Mouse (Mus musculus): ENCODE measurements around the gene Hoxb5. TPM values are rescaled to one million over a fixed set of nuclear protein-coding genes. Genes with fewer than 3 reads are reported as not detected.

Gene Hoxb5
- polyA plus RNA-seq, 1 experiment from 2014 or later = 46.1 TPM

DNA sequence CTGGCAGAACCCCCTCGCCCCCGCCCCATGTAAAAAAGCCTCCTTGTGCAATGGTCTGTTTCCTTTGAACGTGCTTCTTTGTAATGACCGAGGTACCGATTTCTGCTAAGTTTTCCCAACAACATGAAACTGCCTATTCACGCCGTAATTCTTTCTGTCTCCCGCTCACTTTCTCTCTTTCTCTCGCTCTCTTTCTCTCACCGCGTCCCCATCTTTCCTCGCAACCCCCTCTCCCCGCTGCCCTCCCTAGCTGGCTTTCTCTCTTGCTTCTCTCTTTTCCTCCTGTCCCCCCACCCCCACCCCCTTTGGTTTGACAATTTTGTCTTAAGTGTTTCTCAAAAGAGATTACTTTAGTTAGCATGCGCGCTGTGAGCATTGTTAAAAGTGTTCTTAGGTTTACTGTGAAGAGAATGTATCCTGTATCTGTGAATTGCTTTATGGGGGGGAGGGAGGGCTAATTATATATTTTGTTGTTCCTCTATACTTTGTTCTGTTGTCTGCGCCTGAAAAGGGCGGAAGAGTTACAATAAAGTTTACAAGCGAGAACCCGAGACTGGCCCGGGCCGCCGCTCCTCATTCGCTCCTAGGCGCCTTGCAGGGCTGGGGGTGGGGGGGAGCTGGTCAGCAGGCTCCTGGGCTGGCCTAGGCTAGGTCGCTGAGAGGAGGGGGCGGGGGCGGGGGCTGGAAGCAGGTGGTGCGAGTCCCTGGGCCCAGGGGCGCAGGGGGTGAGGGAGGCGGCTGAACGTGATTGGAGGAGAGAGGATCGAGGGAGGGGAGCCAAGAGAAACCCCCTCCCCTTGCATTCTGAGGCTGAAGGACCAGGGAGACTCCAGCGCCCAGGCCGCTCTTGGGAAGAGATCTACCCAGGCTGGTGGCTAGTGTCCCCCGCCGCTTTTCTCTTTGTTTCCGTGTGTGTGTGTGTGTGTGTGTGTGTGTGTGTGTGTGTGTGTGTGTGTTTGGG lies 18.1 kb upstream of the Hoxb5 start:
- H3K4me2 ChIP-seq = peak overlapping the region; percentile 67
- 2% methylated on average over 29 of the region's 37 CpGs for WGBS
- peak overlapping the region; percentile 41 for H3K4me3 ChIP-seq
- H3K9ac ChIP-seq = peak overlapping the region; percentile 58
- H3K27ac ChIP-seq = peak overlapping the region; percentile 84
- peak; percentile 37; the same call in 1 of the 2 replicates for ATAC-seq (ENCODE audit: borderline replicate concordance, extremely low read depth, low FRiP score, low TSS enrichment)
- H3K9me3 ChIP-seq = no peaks in the 10 kb centered on the region
- H3K27me3 ChIP-seq = peaks cover 93% of the 10 kb centered on the region
- no peaks in the 10 kb centered on the region for H3K36me3 ChIP-seq
- H3K4me1 ChIP-seq = peaks cover 22% of the 10 kb centered on the region

DNA sequence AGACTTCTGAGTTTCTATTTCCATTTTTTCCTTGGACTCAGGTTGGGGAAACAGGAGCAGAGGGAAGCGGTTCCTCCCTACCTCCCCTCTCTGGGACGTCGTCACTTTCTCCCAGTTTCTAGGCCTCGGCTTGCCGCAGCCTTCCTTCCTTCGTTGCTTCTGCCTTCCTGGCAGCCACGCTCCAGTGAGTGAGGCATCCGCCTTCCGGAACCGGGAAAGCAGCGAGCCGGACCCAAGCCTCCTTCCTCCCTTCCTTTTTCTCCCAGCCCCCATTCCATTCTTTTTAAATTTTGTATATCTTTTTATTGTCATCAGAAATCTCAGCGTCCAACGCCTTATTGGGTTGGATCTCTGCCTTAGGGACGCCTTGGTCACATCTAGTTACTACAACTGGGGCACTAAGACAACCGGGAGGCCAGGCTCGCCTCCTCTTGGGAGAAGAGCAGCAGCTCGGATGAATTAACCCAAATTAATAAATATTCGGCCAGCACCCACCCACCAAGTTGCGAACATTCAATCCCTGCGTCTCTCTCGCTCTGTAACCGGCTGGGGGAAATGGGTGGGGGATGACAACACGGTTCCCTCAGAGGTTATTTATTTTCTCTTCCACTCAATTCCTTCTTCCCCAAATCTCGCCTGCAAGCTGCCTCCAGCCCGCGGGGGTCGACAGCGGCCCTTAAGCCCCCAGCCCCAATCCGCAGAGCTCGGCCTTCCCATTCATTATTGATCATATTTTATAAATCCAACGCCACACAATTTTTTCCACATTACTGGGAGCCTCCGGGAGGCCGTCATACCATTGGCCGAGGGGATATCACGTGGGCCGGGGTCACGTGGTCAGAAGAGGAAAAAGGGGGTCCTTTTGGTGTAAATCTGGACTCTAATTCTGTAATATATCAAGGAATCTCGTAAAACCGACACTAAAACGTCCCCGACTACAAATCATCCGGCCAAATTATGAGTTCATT lies 17.1 kb upstream of the Hoxb5 start, which contains the start of gene Hoxb7:
Gene Hoxb7 (plus strand): TSS at position 853 of the 968 bp plus-strand sequence.
- peaks cover 22% of the 10 kb centered on the region for H3K4me1 ChIP-seq
- peak within 1 kb of the TSS; percentile 84 for H3K27ac ChIP-seq
- H3K27me3 ChIP-seq = peaks cover 93% of the 10 kb centered on the region
- peak within 1 kb of the TSS; percentile 41 for H3K4me3 ChIP-seq
- peak within 1 kb of the TSS; percentile 58 for H3K9ac ChIP-seq
- no peaks in the 10 kb centered on the region for H3K9me3 ChIP-seq
- H3K36me3 ChIP-seq = no peaks in the 10 kb centered on the region
- H3K4me2 ChIP-seq = peak within 1 kb of the TSS; percentile 67
- no peak for ATAC-seq (ENCODE audit: borderline replicate concordance, extremely low read depth, low FRiP score, low TSS enrichment)
- 1% methylated on average over 41 of the region's 43 CpGs for WGBS

DNA sequence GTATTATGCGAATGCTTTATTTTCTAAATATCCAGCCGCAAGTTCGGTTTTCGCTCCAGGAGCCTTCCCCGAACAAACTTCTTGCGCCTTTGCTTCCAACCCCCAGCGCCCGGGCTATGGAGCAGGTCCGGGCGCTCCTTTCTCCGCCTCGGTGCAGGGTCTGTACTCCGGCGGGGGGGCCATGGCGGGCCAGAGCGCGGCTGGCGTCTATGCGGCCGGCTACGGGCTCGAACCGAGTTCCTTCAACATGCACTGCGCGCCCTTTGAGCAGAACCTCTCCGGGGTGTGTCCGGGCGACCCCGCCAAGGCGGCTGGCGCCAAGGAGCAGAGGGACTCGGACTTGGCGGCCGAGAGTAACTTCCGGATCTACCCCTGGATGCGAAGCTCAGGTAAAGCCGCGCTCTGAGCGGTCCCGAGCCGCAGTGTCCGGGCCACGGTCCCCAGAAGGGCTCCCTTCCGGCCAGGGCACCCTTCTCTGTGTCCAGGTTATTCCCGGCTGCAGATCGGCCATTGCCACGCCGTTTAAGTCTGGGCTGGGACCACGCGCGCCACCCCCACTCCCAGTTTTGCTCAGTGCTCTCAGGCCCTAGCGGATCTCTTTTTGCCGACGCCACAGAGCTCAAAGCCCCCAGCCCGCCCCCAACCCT lies 16.3 kb upstream of the Hoxb5 start:
- Histone ChIP-seq H3K9me3 (no peaks in the 10 kb centered on the region), H3K9ac (peak overlapping the region; percentile 33), H3K36me3 (no peaks in the 10 kb centered on the region), H3K4me2 (peak overlapping the region; percentile 67), H3K27me3 (peaks cover 93% of the 10 kb centered on the region), H3K4me1 (peaks cover 22% of the 10 kb centered on the region), H3K4me3 (peak overlapping the region; percentile 41), H3K27ac (peak overlapping the region; percentile 1; the same call in 1 of the 2 replicates)
- 0 out of 2 replicates have a peak, but pooled peaks have one; percentile 2 for ATAC-seq (ENCODE audit: borderline replicate concordance, extremely low read depth, low FRiP score, low TSS enrichment)
- WGBS = under 1% methylated on average over 55 of the region's 55 CpGs

DNA sequence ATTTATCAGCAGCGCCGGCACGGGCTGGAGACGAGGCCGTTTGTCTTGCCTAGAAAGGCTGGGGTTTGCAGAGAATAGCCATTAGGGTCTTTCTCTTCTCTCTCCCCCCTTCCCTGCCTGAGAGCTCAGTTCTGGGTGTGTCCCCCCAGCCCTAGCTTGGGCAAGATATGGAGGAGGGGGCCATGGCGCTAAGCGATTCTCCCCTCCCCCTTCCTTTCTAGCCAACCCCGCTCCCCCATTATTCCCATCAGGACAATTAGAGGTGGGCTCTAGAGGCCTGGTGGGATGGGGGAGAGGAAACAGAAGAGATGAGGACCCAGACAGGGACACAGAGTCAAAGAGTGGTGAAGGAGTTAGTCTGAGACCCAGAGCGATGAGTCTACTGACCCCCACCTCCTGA lies 15.7 kb upstream of the Hoxb5 start:
- Histone ChIP-seq H3K9ac (peak overlapping the region; percentile 33; the same call in 1 of the 2 replicates), H3K27me3 (peaks cover 93% of the 10 kb centered on the region), H3K27ac (no peak overlapping the region), H3K36me3 (no peaks in the 10 kb centered on the region), H3K4me1 (peaks cover 22% of the 10 kb centered on the region), H3K4me3 (peak overlapping the region; percentile 41), H3K4me2 (peak overlapping the region; percentile 67), H3K9me3 (no peaks in the 10 kb centered on the region)
- ATAC-seq (ENCODE audit: borderline replicate concordance, extremely low read depth, low FRiP score, low TSS enrichment) = no peak
- 9% methylated on average over 9 of the region's 9 CpGs for WGBS

DNA sequence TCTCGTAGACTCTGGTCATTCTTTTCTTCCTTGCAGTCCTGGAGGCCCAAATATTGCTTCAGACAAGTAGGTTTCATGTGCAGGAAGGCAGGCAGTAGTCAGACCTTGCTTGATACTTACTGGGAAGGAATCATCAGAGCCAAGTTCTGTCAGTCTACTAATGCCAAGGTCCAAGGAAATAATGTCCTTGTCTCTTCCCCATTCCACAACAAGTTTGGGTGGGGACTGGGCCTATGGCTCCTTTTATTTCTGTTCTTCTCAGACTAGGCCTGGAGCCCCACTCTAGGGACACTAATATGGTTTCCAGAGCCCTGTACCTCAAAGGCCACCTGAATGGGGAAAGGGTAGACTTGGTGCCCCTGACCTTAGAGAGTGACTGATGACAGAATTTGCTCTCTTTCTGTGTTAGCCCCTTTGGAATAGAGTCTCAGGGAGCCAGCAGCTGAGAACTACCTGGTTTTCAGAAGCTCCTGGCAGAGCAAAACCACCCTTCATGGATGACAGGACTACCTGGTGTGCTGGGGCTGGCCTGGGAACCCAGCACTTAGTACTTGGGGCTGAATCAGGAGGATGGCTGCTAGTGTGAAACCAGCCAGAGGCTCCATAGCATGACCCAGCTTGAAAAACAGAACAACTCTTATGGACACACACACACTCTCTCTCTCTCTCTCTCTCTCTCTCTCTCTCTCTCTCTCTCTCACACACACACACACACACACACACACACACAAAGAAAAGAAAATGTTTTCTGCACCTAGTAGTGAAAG lies 14.5 kb upstream of the Hoxb5 start:
- peaks cover 94% of the 10 kb centered on the region for H3K27me3 ChIP-seq
- peaks cover 14% of the 10 kb centered on the region; the same call in 1 of the 2 replicates for H3K4me1 ChIP-seq
- H3K4me3 ChIP-seq = no peak overlapping the region
- no peak for ATAC-seq (ENCODE audit: borderline replicate concordance, extremely low read depth, low FRiP score, low TSS enrichment)
- H3K9ac ChIP-seq = no peak overlapping the region
- H3K36me3 ChIP-seq = no peaks in the 10 kb centered on the region
- WGBS = 34% methylated on average over 1 of the region's 1 CpGs
- H3K4me2 ChIP-seq = no peak overlapping the region
- H3K27ac ChIP-seq = no peak overlapping the region
- no peaks in the 10 kb centered on the region for H3K9me3 ChIP-seq

DNA sequence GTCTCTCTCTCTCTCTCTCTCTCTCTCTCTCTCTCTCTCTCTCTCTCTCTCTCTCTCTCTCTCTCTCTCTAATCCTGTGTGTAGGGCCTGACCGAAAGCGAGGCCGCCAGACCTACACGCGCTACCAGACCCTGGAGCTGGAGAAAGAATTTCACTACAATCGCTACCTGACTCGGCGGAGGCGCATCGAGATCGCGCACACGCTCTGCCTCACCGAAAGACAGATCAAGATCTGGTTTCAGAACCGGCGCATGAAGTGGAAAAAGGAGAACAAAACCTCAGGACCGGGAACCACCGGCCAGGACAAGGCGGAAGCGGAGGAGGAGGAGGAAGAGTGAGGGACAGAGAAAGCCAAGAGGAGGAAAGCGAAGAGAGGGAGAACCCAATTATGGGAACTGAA lies 13.8 kb upstream of the Hoxb5 start:
- H3K36me3 ChIP-seq = no peaks in the 10 kb centered on the region
- H3K4me2 ChIP-seq = no peak overlapping the region
- no peak overlapping the region for H3K4me3 ChIP-seq
- no peak overlapping the region for H3K9ac ChIP-seq
- WGBS = 36% methylated on average over 21 of the region's 21 CpGs
- no peaks in the 10 kb centered on the region for H3K9me3 ChIP-seq
- ATAC-seq (ENCODE audit: borderline replicate concordance, extremely low read depth, low FRiP score, low TSS enrichment) = no peak
- peaks cover 11% of the 10 kb centered on the region; the same call in 1 of the 2 replicates for H3K4me1 ChIP-seq
- no peak overlapping the region for H3K27ac ChIP-seq
- peaks cover 97% of the 10 kb centered on the region for H3K27me3 ChIP-seq

DNA sequence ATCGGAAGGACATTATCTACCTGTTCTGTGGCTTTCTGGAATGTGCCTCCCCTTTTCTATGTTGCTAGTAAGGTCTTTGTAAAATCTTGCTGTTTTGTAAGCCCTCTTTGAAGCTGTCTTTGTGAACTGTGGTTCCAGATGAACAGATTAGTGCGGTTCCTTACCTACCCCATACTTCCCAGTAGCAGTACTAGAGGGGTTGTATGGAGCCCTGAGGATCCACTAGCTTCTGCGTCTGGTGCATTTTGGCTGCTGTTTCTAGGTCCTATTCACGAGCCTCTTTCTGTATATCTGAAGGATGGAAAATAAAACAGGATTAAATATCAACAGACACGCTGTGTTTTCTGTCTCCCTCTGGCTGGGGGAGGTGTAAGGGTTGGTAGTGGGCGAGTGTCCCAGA lies 13.3 kb upstream of the Hoxb5 start:
- Histone ChIP-seq H3K4me2 (no peak overlapping the region), H3K4me3 (no peak overlapping the region), H3K27ac (no peak overlapping the region), H3K27me3 (peaks cover 97% of the 10 kb centered on the region), H3K4me1 (peaks cover 15% of the 10 kb centered on the region), H3K9me3 (no peaks in the 10 kb centered on the region), H3K36me3 (no peaks in the 10 kb centered on the region), H3K9ac (no peak overlapping the region)
- ATAC-seq (ENCODE audit: borderline replicate concordance, extremely low read depth, low FRiP score, low TSS enrichment) = no peak
- WGBS = 37% methylated on average over 6 of the region's 6 CpGs

DNA sequence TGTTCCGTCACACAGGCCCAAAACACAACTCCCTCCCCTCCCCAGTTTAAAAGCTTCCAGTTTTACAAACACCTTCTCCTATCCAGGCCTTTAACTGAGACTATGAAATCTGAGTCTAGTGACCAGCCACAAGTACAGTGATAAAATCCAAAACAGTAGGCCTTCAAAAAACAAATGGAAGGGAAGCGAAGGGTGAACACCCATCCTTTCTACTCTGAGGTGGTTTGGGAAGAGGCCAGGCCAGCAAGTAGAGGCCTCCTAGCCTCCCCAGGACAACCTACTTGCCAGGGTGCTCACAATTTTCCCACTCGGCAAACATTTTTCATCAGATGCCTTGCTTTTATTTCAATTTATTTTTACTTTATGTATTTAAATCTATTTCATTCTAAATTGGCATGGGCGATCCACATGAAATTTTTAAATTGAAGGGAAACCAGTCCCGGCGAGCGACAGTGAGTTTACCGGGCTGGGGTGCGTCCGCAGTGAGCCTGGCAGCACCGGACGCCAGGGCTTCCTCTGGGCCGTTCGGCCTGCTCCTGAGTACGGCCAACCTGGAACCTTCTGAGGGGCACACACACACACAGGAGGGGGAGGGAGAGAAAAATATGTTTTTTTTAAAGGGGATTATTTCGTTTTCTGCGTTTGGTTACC lies 12.3 kb upstream of the Hoxb5 start:
- Histone ChIP-seq H3K27ac (no peak overlapping the region), H3K9ac (no peak overlapping the region), H3K4me1 (peaks cover 21% of the 10 kb centered on the region), H3K27me3 (peaks cover 99% of the 10 kb centered on the region), H3K9me3 (no peaks in the 10 kb centered on the region), H3K36me3 (no peaks in the 10 kb centered on the region), H3K4me3 (no peak overlapping the region), H3K4me2 (no peak overlapping the region)
- 46% methylated on average over 17 of the region's 17 CpGs for WGBS
- ATAC-seq (ENCODE audit: borderline replicate concordance, extremely low read depth, low FRiP score, low TSS enrichment) = no peak

DNA sequence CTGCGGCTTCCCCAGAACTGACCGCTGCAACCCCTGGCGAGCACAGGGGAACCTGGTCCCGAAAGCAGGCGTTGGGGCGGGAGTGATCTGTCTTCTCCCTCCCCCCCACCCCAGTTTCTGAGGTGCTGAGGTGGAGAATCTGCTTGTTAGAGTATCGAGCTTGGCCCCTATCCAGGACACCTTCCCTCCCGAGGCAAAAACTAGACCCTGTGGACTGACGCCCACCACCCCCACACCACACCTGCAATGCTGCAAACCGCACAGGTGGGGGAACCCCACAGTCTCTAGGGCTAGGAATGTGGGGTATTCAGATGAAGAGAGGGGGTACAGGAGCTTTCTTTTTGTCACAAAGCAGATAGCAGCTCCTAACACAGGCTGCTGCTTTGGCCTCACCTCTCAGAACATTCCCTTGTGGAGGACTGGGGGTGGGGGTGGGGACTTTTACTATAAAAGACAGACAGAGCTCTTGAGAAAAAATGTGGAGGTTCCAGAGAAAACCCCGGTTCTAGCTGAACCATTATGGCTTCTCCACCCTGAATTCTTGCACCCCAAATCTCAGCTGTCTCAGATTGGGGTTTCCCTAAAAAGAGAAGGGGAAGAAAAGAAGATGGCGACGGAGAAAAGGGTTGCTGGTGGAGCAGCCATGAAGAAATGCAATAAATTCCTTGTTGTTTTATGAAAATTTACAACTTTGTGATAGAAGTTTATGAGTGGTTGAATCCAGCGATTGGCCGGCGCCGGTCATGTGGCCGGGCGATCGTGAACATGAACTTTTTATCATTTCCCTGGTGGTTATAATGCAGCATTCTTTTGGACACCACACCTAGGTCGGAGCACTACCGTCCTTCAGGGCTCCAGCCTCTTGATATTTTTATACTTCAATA lies 11.2 kb upstream of the Hoxb5 start, which contains the start of gene Hoxb6:
Gene Hoxb6 (plus strand): TSS at position 796 of the 884 bp plus-strand sequence.
- Histone ChIP-seq H3K27ac (no peak within 1 kb of the TSS), H3K9me3 (no peaks in the 10 kb centered on the region), H3K36me3 (no peaks in the 10 kb centered on the region), H3K9ac (no peak within 1 kb of the TSS), H3K27me3 (peaks cover 99% of the 10 kb centered on the region), H3K4me2 (no peak within 1 kb of the TSS), H3K4me1 (peaks cover 19% of the 10 kb centered on the region), H3K4me3 (no peak within 1 kb of the TSS)
- WGBS = 15% methylated on average over 22 of the region's 22 CpGs
- no peak for ATAC-seq (ENCODE audit: borderline replicate concordance, extremely low read depth, low FRiP score, low TSS enrichment)

Data from lung, embryonic 15.5 days (tissue).